Mouse (Mus musculus): ENCODE measurements at regions not wholly inside any gene's neighbourhood (a gene's known extent, or its start where the extent isn't known, plus 50 kb on each side); places are given as distances from the start of the nearest gene placed in this dataset.

DNA sequence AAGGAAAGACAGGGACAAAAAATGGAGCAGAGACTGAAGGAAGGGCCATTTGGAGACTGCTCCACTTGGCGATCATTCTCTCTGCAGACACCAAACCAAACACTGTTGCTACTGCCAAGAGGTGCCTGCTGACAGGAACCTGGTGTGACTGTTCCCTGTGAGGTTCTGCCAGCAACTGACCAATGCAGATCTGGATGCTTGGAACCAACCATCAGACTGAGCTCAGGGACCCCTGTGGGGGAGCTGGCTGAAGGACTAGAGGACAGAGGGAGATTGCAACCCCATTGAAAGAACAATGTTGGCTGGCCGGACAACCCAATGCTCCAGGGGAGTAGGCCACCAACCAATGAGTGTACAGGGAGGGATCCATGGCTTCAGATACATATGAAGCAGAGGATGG lies 139.2 kb upstream of the Cep126 start:
- H3K9me3 ChIP-seq (replicated peaks; ENCODE audit: insufficient read depth, low read length) = no peaks in the 10 kb centered on the region
- H3K9ac ChIP-seq (ENCODE audit: control insufficient read depth, low read depth, low read length, poor library complexity, severe bottlenecking) = no peak overlapping the region
- no peaks in the 10 kb centered on the region for H3K27me3 ChIP-seq (ENCODE audit: control insufficient read depth in 1 of 2, insufficient read depth in 2 of 2, low read length in 2 of 2)
- H3K27ac ChIP-seq (ENCODE audit: control insufficient read depth, low read depth, low read length) = no peak overlapping the region
- no peaks in the 10 kb centered on the region for H3K36me3 ChIP-seq (ENCODE audit: control insufficient read depth in 1 of 2, insufficient read depth in 2 of 2, low read length in 2 of 2)
- no peak for DNase-seq (ENCODE audit: low read depth, low spot score)
- no peaks in the 10 kb centered on the region for H3K4me1 ChIP-seq (ENCODE audit: control insufficient read depth in 1 of 2, insufficient read depth in 2 of 2, low read length in 2 of 2)
- no peaks in the 10 kb centered on the region for H3K79me2 ChIP-seq (ENCODE audit: control insufficient read depth, insufficient read depth, low read length, poor library complexity)
- TF ChIP-seq ZMIZ1 (IDR thresholded peaks at IDR 0.05; ENCODE audit: low read depth, low read length) (no peak), JUND (IDR thresholded peaks at IDR 0.05; ENCODE audit: low read depth, low read length) (no peak), ETS1 (IDR thresholded peaks at IDR 0.05; ENCODE audit: low read depth, low read length) (no peak), HCFC1 (IDR thresholded peaks at IDR 0.05; ENCODE audit: low read depth, low read length) (no peak)
- no peak overlapping the region for H3K4me3 ChIP-seq (ENCODE audit: control insufficient read depth in 1 of 2, insufficient read depth in 1 of 2, low read depth in 2 of 2, low read length in 2 of 2)

DNA sequence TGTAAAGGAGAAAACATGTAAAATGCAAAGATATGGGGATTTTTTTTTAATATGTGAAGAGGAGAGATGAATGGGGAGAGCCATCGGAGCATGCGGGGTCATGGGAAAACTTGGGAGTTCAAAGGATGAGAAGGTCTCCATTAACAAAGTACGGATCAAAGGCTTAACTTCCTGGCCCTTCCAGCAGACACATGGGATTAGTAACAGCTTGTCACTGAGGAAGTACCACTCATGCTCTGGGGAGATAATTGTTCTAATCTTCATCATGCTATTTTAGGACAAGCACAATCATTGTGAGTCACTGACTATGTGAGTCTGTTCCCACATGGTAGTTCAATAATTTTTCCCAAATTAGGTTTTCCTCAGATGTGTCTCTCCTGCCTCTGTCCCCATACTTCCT lies 115.4 kb upstream of the Cep126 start:
- TF ChIP-seq CHD2 (IDR thresholded peaks at IDR 0.05; ENCODE audit: low read length) (no peak), ZC3H11A (IDR thresholded peaks at IDR 0.05; ENCODE audit: low read depth, low read length) (0 out of 2 replicates have a peak, but pooled peaks have one; percentile 2)
- H3K4me1 ChIP-seq (ENCODE audit: control insufficient read depth in 1 of 2, insufficient read depth in 2 of 2, low read length in 2 of 2) = no peaks in the 10 kb centered on the region
- H3K4me3 ChIP-seq (ENCODE audit: control insufficient read depth in 1 of 2, insufficient read depth in 1 of 2, low read depth in 2 of 2, low read length in 2 of 2) = no peak overlapping the region
- H3K27me3 ChIP-seq (ENCODE audit: control insufficient read depth in 1 of 2, insufficient read depth in 2 of 2, low read length in 2 of 2) = no peaks in the 10 kb centered on the region
- H3K9me3 ChIP-seq (replicated peaks; ENCODE audit: insufficient read depth, low read length) = peaks cover 2% of the 10 kb centered on the region; the same call in 1 of the 2 replicates
- no peaks in the 10 kb centered on the region for H3K79me2 ChIP-seq (ENCODE audit: control insufficient read depth, insufficient read depth, low read length, poor library complexity)
- no peak overlapping the region for H3K27ac ChIP-seq (ENCODE audit: control insufficient read depth, low read depth, low read length)
- DNase-seq (ENCODE audit: low read depth, low spot score) = no peak
- H3K36me3 ChIP-seq (ENCODE audit: control insufficient read depth in 1 of 2, insufficient read depth in 2 of 2, low read length in 2 of 2) = no peaks in the 10 kb centered on the region
- H3K9ac ChIP-seq (ENCODE audit: control insufficient read depth, low read depth, low read length, poor library complexity, severe bottlenecking) = no peak overlapping the region

DNA sequence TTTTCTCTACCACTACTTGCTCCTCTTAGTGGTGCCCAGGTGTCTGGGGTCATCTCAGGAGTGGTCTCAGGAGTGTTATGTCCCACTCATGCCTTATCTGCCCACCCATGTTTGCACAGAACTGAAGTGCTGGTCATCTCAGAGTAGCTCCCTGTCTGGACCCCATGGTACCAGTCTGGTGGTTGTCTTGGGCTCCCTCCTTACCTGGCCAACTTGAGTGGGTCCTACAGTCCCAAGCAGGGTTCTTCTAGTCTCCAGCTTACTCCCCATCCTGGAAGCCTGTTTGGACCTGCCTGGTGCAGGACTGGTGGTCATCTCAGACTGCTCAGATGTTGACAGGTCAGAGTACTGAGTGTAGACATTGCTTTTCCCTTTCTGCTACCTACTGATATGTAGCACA lies 94.0 kb upstream of the Cep126 start:
- Histone ChIP-seq H3K27me3 (ENCODE audit: control insufficient read depth in 1 of 2, insufficient read depth in 2 of 2, low read length in 2 of 2) (no peaks in the 10 kb centered on the region), H3K27ac (ENCODE audit: control insufficient read depth, low read depth, low read length) (no peak overlapping the region), H3K4me3 (ENCODE audit: control insufficient read depth in 1 of 2, insufficient read depth in 1 of 2, low read depth in 2 of 2, low read length in 2 of 2) (no peak overlapping the region), H3K4me1 (ENCODE audit: control insufficient read depth in 1 of 2, insufficient read depth in 2 of 2, low read length in 2 of 2) (no peaks in the 10 kb centered on the region), H3K9me3 (replicated peaks; ENCODE audit: insufficient read depth, low read length) (no peaks in the 10 kb centered on the region), H3K79me2 (ENCODE audit: control insufficient read depth, insufficient read depth, low read length, poor library complexity) (no peaks in the 10 kb centered on the region), H3K36me3 (ENCODE audit: control insufficient read depth in 1 of 2, insufficient read depth in 2 of 2, low read length in 2 of 2) (no peaks in the 10 kb centered on the region), H3K9ac (ENCODE audit: control insufficient read depth, low read depth, low read length, poor library complexity, severe bottlenecking) (no peak overlapping the region)
- no peak for DNase-seq (ENCODE audit: low read depth, low spot score)
- TF ChIP-seq BHLHE40 (IDR thresholded peaks at IDR 0.05; ENCODE audit: borderline replicate concordance, low read depth, low read length) = no peak
- TF ChIP-seq ZNF384 (IDR thresholded peaks at IDR 0.05; ENCODE audit: low read depth, low read length) = no peak
- no peak for TF ChIP-seq GABPA (IDR thresholded peaks at IDR 0.05; ENCODE audit: low read depth, low read length)
- TF ChIP-seq NRF1 (IDR thresholded peaks at IDR 0.05; ENCODE audit: insufficient read depth, low read depth, low read length, poor library complexity, severe bottlenecking) = no peak
- TF ChIP-seq RCOR1 (IDR thresholded peaks at IDR 0.05; ENCODE audit: low read depth, low read length) = no peak
- no peak for TF ChIP-seq ETS1 (IDR thresholded peaks at IDR 0.05; ENCODE audit: low read depth, low read length)
- TF ChIP-seq SMC3 (IDR thresholded peaks at IDR 0.05; ENCODE audit: low read depth, low read length) = no peak
- TF ChIP-seq MYB (IDR thresholded peaks at IDR 0.05; ENCODE audit: low read depth, low read length) = no peak
- no peak for TF ChIP-seq ZKSCAN1 (IDR thresholded peaks at IDR 0.05; ENCODE audit: low read depth, low read length)

Measured in MEL (cell line).